Mouse (Mus musculus) intestine, embryonic 14.5 days (tissue): ENCODE measurements around the gene Adap2. TPM values are rescaled to one million over a fixed set of nuclear protein-coding genes. Genes with fewer than 3 reads are reported as not detected.
"Not testable (repeated sequence)": the region's sequence is repeated elsewhere in the genome, so short reads cannot be mapped to it uniquely, and the experiment has no call there.

Source experiments
- ATAC-seq: fragments of 200-750 bp; cut with Nextera tagmentation; replicated peaks from 2 replicates; pipeline ENCODE4 v1.8.0; 2017; ENCODE audit warnings: low read depth, moderate number of reproducible peaks, moderate TSS enrichment, moderate library complexity; ENCODE audit not compliant: low FRiP score, low TSS enrichment
- DNase-seq: peaks from one replicate; pipeline ENCODE4 v3.0.0-alpha.2; 2018; ENCODE audit warnings: low spot score
- H3K27ac ChIP-seq: fragments of 300-500 bp; sonication (generic); 2 replicates; pipeline ENCODE4 v1.5.1; 2014; ENCODE audit warnings: low read depth, mild to moderate bottlenecking, control low read depth
- H3K27me3 ChIP-seq: fragments of 300-500 bp; sonication (generic); replicated peaks from 2 replicates; pipeline ENCODE4 v1.6.1; 2014; ENCODE audit warnings: low read length, control low read depth; ENCODE audit not compliant: control insufficient read depth, insufficient read depth
- H3K36me3 ChIP-seq: fragments of 300-500 bp; sonication (generic); 2 replicates; pipeline ENCODE4 v1.6.1; 2014; ENCODE audit warnings: low read length, control low read depth; ENCODE audit not compliant: control insufficient read depth, insufficient read depth
- H3K4me1 ChIP-seq: fragments of 300-500 bp; sonication (generic); replicated peaks from 2 replicates; pipeline ENCODE4 v1.6.1; 2014; ENCODE audit warnings: low read length, control low read depth, mixed read lengths; ENCODE audit not compliant: control insufficient read depth, insufficient read depth
- H3K4me2 ChIP-seq: fragments of 300-500 bp; sonication (generic); 2 replicates; pipeline ENCODE4 v1.6.1; 2014; ENCODE audit warnings: low read length
- H3K4me3 ChIP-seq: fragments of 300-500 bp; sonication (generic); 2 replicates; pipeline ENCODE4 v1.5.1; 2014; ENCODE audit warnings: low read depth, low read length, control low read depth, mixed read lengths
- H3K9ac ChIP-seq: fragments of 300-500 bp; sonication (generic); 2 replicates; pipeline ENCODE4 v1.6.1; 2014; ENCODE audit warnings: mild to moderate bottlenecking, low read length
- H3K9me3 ChIP-seq: fragments of 300-500 bp; sonication (generic); 2 replicates; pipeline ENCODE4 v1.6.1; 2016; ENCODE audit warnings: low read length, control low read depth; ENCODE audit not compliant: control insufficient read depth
- WGBS: fragments of 180-500 bp; shearing (Covaris S2); extraction: QIAGEN DNeasy Blood & Tissue Kit; methylation state at CpG from one replicate; pipeline ENCODE4 v1.1.7; 2014; 5-methylcytosine and 5-hydroxymethylcytosine counted together
- polyA plus RNA-seq: library from polyadenylated mRNA; unstranded; fragments of >200 nt; fragmentation: Nextera tagmentation; extraction: Ambion mirVana; gene quantifications from 2 replicates; pipeline ENCODE4 v1.2.1, GENCODE M21; 2014

The Adap2 gene
- polyA plus RNA-seq, 1 experiment from 2014 or later, result 2.3 TPM

DNA sequence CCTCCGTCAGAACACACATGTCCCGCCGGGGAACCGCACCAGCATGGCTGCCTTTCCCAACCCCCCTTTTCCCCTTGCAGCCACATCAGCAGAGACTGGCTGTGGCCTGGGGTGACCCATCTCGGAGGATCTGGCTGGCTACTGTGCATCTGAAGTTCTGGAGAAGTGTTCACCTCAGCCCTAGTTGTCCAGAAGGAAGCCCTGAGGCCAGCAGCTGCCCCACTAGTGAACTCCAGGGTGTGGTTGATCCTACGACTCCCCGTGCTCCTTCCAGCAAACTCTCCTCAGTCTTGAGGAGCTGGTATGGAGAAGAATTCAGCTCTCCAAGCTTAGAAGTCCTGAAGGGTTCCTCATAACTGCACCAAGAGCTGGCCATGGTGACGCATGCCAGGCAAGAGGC, 24.4 kb downstream of the Adap2 start:
- H3K4me3 ChIP-seq, result no peak overlapping the region
- no peak for ATAC-seq
- no peak for DNase-seq
- H3K4me1 ChIP-seq, result no peaks in the 10 kb centered on the region
- no peak overlapping the region for H3K9ac ChIP-seq
- no peaks in the 10 kb centered on the region for H3K27me3 ChIP-seq
- H3K9me3 ChIP-seq, result no peaks in the 10 kb centered on the region
- H3K4me2 ChIP-seq, result no peak overlapping the region
- H3K36me3 ChIP-seq, result no peaks in the 10 kb centered on the region
- 83% methylated on average over 8 of the region's 8 CpGs for WGBS
- no peak overlapping the region for H3K27ac ChIP-seq

DNA sequence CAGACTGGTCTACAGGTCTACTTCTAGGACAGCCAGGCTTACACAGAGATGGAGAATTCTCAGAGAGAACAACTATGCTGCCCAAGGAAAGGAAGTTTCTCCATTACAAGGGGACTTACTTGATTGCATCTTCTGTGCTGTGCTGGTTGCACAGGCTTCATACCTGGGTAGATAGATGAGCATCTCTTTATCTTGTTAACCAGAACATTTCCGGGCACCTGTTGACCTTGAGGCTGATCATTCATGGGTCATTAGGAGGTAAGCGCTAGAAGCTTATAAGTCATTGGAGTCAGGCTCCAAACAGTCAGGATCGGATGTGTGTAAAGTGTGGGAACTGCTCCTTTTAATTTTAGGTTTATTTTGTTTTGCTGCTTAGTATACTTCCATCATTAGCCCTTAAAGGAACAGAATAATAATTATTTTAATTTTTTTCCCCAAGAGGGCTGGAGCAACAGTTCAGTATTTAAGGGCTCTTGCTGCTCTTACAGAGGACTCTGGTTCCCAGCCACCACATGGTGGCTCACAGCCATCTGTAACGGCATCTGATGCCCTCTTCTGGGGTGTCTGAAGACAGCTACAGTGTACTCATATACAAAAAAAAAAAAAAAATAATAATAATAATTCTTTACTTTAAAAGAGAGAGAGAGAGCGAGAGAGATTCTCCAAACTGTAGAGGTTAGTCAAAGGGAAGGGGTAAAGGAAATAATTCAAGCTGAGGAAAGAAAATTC, 27.3 kb downstream of the Adap2 start:
- DNase-seq, result no peak
- no peak overlapping the region for H3K4me3 ChIP-seq
- 71% methylated on average over 5 of the region's 5 CpGs for WGBS
- no peak overlapping the region for H3K9ac ChIP-seq
- no peaks in the 10 kb centered on the region for H3K36me3 ChIP-seq
- no peak overlapping the region for H3K27ac ChIP-seq
- no peaks in the 10 kb centered on the region for H3K4me1 ChIP-seq
- no peak for ATAC-seq
- no peaks in the 10 kb centered on the region for H3K9me3 ChIP-seq
- H3K4me2 ChIP-seq, result no peak overlapping the region
- no peaks in the 10 kb centered on the region for H3K27me3 ChIP-seq

DNA sequence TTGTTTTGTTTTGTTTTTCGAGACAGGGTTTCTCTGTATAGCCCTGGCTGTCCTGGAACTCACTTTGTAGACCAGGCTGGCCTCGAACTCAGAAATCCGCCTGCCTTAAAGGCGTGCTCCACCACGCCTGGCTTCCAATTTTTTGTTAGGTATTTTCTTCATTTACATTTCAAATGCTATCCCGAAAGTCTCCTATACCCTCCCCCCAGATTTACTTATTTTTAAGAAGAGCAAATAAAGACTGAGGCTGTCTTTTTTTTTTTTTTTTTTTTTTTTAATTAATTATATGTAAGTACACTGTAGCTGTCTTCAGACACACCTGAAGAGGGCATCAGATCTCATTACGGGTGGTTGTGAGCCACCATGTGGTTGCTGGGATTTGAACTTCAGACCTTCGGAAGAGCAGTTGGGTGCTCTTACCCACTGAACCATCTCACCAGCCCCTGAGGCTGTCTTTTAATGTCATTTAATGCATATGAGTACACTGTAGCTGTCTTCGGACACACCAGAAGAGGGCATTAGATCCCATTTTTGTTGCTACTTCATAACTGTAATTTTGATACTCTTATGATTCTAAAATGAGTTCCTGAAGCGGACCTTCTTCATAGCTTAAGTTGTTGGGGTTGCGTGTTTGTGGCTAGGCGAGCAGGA, 29.3 kb downstream of the Adap2 start:
- H3K27ac ChIP-seq, DNase-seq, H3K9me3 ChIP-seq, H3K27me3 ChIP-seq, H3K4me1 ChIP-seq, H3K36me3 ChIP-seq: not testable (repeated sequence)
- Histone ChIP-seq H3K4me3 (peak overlapping the region; percentile 64), H3K9ac (peak overlapping the region; percentile 66), H3K4me2 (peak overlapping the region; percentile 56)
- WGBS, result 46% methylated on average over 12 of the region's 12 CpGs
- peak; percentile 80 for ATAC-seq

DNA sequence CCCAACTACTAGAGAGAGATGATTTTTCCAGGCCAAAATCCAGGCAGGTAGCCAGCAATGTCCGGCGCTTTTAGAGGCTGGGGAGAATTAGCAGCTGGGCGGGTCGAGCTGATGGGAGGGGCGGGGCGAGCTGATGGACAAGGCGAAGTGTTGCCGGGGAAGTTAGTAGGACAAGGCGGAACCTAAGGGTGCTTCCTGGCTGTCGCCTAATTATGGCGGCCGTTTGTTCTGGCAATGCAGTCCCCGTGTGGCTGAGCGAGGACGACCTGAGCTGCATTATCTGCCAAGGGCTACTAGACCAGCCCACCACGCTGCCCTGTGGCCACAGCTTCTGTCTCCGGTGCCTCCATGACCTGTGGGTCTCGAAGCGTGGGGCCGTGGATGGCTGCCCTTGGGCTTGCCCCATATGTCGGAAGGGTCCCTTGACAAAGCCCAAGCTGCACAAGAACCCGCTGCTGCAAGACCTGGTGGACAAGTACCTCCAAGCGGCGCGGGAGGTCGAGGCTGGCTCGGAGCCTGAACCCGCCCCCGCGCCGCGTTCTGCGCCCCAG, 29.9 kb downstream of the Adap2 start, which contains the start of gene Rnf135:
Gene Rnf135, plus strand, starts transcription at position 147 of the 551 bp plus-strand sequence.
- Histone ChIP-seq H3K9me3 (no peaks in the 10 kb centered on the region), H3K4me1 (no peaks in the 10 kb centered on the region), H3K27ac (peak within 1 kb of the TSS; percentile 76), H3K27me3 (no peaks in the 10 kb centered on the region), H3K4me3 (peak within 1 kb of the TSS; percentile 64), H3K9ac (peak within 1 kb of the TSS; percentile 66), H3K4me2 (peak within 1 kb of the TSS; percentile 56), H3K36me3 (no peaks in the 10 kb centered on the region)
- peak; percentile 96 for ATAC-seq
- DNase-seq, result peak; percentile 90
- 2% methylated on average over 33 of the region's 33 CpGs for WGBS

DNA sequence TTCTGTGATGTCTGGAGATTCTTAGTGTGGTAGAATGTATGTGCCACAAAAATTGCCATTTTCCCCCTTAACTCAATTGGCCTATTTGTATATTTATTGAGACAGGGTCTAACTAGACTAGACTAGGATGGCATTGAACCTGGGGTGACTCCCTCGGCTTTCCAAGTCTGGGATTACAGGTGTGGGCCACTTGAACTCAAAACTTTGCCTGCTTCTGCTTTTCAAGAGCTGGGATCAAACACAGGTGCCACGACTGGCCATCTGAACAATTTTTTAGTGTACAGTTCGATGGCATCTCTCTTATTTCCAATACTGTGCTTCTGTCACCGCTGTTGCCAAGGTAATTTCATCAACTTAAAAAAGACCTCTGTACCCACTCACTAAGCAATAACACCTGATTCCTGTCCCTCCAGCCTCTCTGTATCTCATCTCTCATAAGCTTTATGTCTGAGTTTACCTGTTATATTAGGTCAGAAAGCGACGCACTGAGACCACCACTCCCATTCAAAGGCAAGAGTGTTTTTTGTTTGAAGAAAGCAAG, 30.7 kb downstream of the Adap2 start:
- Histone ChIP-seq H3K27me3 (no peaks in the 10 kb centered on the region), H3K9ac (no peak overlapping the region), H3K4me1 (no peaks in the 10 kb centered on the region), H3K9me3 (no peaks in the 10 kb centered on the region), H3K4me2 (peak overlapping the region; percentile 56), H3K4me3 (peak overlapping the region; percentile 64), H3K36me3 (no peaks in the 10 kb centered on the region), H3K27ac (no peak overlapping the region)
- ATAC-seq, result no peak
- WGBS, result 86% methylated on average over 6 of the region's 6 CpGs
- no peak for DNase-seq

DNA sequence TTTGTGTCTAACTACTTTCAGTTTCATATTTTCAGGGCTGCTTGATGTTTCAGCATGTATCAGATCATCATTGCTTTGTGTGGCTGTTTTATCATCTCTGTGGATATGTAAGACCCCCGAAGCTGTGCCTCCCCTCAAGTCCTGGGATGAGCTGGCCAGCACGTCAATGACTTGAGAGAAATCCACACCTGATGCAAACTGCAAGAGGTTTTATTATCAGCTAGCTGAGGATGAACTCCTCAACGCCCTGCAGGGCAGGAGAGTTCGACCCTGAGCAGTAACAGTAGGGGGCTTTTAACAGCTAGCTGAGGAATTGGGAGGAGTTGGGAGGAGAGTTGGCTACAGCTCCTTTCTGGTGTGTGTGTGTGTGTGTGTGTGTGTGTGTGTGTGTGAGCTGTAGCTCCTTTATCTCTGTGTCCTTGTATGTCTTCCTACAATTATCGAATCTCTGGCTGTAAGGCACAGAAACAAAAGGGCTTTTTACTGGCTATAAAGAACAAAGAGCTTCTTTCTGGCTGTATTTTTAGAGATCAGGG, 31.6 kb downstream of the Adap2 start:
- not testable (repeated sequence) for ATAC-seq, H3K4me2 ChIP-seq, H3K4me3 ChIP-seq, H3K27ac ChIP-seq, H3K4me1 ChIP-seq, H3K36me3 ChIP-seq, DNase-seq, H3K9me3 ChIP-seq, H3K27me3 ChIP-seq, H3K9ac ChIP-seq
- 65% methylated on average over 5 of the region's 5 CpGs for WGBS

DNA sequence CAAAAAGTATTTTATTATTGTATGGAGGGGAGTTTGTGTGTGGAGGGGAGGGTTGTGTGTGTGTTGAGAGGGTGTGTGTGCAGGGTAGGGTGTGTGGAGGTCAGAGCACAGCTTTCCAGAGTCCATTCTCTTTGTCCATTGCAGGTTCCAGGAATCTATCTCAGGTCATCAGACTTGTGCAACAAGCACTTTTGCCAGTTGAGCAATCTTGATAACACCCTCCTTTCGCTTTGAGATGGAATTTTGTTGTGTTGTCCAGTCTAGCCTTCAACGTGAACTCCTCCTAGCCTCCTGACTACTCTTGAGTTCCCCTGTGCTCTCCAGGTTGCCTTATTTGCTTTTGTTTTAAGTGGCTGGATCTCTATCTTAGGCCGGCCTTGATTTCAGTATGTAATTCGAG, 36.4 kb downstream of the Adap2 start:
- Histone ChIP-seq H3K4me1 (no peaks in the 10 kb centered on the region), H3K27ac (no peak overlapping the region), H3K9me3 (no peaks in the 10 kb centered on the region), H3K4me2 (no peak overlapping the region), H3K9ac (no peak overlapping the region), H3K27me3 (no peaks in the 10 kb centered on the region), H3K4me3 (no peak overlapping the region), H3K36me3 (peaks cover 13% of the 10 kb centered on the region; the same call in 1 of the 2 replicates)
- ATAC-seq (no peak), DNase-seq (no peak)
- WGBS, result 60% methylated on average over 4 of the region's 4 CpGs

DNA sequence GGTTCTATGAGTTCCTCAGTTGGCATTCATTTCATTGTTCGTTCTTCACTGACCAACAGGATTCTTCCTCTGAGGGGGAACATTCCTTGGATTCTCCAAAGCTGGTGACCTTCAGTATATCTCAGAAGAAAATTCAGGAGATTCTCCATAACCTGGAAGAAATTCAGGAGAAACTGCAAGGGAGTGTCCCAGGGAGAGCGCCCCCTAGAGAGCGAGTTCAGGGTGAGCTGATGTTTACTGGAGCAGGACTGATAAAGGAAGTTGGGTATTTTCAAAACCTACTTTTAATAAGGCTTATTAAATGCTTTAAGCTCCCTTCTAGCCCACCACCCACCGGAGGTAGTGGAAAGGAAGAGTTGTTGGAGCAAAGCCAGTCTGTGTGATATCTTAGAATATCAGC, 39.9 kb downstream of the Adap2 start:
- 65% methylated on average over 4 of the region's 4 CpGs for WGBS
- no peak for DNase-seq
- H3K9me3 ChIP-seq, result no peaks in the 10 kb centered on the region
- no peak overlapping the region for H3K27ac ChIP-seq
- H3K4me3 ChIP-seq, result no peak overlapping the region
- H3K36me3 ChIP-seq, result peaks cover 15% of the 10 kb centered on the region
- no peak overlapping the region for H3K4me2 ChIP-seq
- H3K27me3 ChIP-seq, result no peaks in the 10 kb centered on the region
- no peak for ATAC-seq
- H3K9ac ChIP-seq, result no peak overlapping the region
- H3K4me1 ChIP-seq, result no peaks in the 10 kb centered on the region
